Mouse (Mus musculus) embryonic fibroblast, embryonic 13.5 days (primary cell): ENCODE results near the gene Unc5b.

Experiments
- CTCF ChIP-seq: IDR thresholded peaks from 2 replicates; pipeline ENCODE4 v1.5.1; 2011; ENCODE audit warnings: mild to moderate bottlenecking, control low read depth, low read length, moderate library complexity, borderline replicate concordance; ENCODE audit not compliant: insufficient read depth
- POLR2A ChIP-seq: IDR thresholded peaks from 2 replicates; pipeline ENCODE4 v1.6.1; 2011; ENCODE audit warnings: low read depth, mild to moderate bottlenecking, control low read depth, low read length, moderate library complexity

DNA sequence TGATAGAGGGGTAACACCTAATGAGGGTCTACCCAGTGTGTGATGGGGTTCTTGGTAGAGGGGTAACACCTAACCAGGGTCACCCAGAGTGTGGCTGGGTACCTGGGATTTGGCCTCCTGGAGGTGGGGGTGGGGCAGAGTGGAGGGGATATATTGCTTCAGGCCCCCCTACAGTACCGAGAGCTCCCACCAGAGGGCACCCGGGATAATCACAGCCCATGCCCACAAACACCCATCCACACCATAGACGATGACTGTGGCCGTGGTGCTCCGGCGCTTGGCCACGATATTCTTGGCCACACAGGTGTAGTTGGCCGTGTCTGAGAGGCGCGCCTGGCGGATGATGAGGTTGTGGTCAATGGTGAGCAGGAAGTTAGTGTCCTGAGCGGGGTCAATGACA is 52.8 kb downstream of the Unc5b start:
- TF ChIP-seq CTCF (no peak), POLR2A (no peak)
